Mouse (Mus musculus) gastrocnemius, postnatal 36 days (tissue): ENCODE measurements around the gene Prps2. TPM values are rescaled to one million over a fixed set of nuclear protein-coding genes. Genes with fewer than 3 reads are reported as not detected.
"Not testable (repeated sequence)": the region's sequence is repeated elsewhere in the genome, so short reads cannot be mapped to it uniquely, and the experiment has no call there.

Experiments
- DNase-seq, 2 experiments: peaks; one replicate each; pipeline ENCODE4 v3.0.0; 2022
- intact Hi-C: fragments of 180-260 bp; cut with DNase I; formaldehyde crosslinking; loops from one replicate; pipeline ENCODE4 v1.15.1; 2025
- total RNA-seq, 2 experiments: library from RNA; stranded (reverse); gene quantifications; 2 replicates each; pipeline ENCODE4 v1.2.3; 2021

Gene Prps2
- total RNA-seq, 2 experiments from 2014 or later, result 1.6 to 2.4 TPM

DNA sequence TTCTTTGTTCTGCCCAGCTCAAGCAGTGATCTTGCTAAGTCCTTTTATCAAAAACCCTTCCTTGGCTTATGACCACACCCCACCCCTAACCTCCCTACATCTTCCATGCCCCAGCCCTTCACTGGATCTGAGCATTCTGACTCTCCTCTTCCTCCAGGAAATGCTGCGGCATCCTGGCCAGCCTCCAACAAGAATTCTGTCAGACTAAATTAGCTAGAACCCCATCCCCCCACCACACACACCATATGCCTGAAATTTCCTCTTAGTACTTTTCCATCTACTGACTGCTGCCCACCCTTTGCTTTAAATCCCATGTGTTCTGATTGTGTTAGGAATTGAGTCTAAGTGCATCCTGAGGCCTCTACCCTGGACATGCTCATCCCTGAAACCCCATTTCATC lies 53.5 kb downstream of the Prps2 start:
- DNase-seq, result no peak
- intact Hi-C loops, result no loop called here

GRCm38 (mm10) chrX:167328519-167328918 lies 54.0 kb downstream of the Prps2 start:
- DNase-seq, result no peak
- intact Hi-C loops, result no loop called here

DNA sequence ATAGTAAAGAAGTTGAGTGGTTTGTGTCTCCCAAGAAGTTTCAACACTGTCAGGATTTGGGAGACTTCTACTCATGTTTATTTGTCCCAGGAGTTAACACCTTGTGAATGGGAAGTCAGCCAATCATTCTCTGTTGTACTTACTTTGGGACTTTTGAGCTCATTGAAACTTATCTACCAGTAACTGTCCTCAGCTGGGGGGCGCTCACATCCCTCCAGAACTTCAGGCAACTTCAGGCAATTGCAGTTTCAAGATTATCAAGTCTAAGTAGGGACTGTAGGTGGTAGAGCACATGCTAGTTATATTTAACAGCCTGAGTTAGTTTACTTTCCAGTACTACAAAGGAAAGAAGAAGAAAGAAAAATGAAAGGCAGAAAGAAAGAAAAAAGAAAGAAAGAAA lies 58.8 kb downstream of the Prps2 start:
- no peak for DNase-seq
- intact Hi-C loops, result no loop called here

- DNase-seq, result no peak
- intact Hi-C loops, result no loop called here
Observed at GRCm38 (mm10) chrX:167321233-167321806, 61.2 kb downstream of the Prps2 start.

GRCm38 (mm10) chrX:167318819-167319396 lies 63.6 kb downstream of the Prps2 start:
- no peak for DNase-seq
- intact Hi-C loops, result no loop called here

DNA sequence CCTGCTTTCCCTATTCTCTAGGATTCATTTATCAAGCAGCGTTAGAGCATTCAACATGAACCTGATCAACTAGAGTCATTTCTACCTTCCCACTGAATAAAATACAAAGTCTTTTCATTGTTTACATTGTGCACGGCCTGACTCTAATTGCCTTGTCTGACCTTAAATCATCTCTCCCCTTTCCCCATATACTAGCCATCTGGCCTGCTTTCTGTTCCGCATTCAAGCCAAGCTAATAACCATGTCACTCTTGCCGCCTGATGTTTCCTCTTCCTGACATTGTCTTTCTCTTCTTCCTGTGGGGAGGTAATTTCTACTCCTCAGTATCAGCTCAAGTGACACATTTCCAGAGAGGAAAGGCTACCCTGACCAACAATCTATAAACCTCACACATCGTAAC lies 66.8 kb downstream of the Prps2 start:
- intact Hi-C loops, result no loop called here
- no peak for DNase-seq

GRCm38 (mm10) chrX:167315093-167315726 lies 67.3 kb downstream of the Prps2 start:
- intact Hi-C loops, result no loop called here
- DNase-seq, result no peak

- intact Hi-C loops, DNase-seq: not testable (repeated sequence)
Observed at GRCm38 (mm10) chrX:167302061-167302460, 80.5 kb downstream of the Prps2 start.

Other genes with a start within 250 kb of the Prps2 start
- 100 to 1,000 TPM; 162 to 173 TPM for gene Tmsb4x, start 173.4 kb downstream of the Prps2 start, total RNA-seq
- gene Tlr8, start 118.4 kb downstream of the Prps2 start, total RNA-seq, result under 1 TPM; 0.47 to 0.54 TPM
- gene Tlr7, start 52.2 kb downstream of the Prps2 start, total RNA-seq, result under 1 TPM; 0.51 to 0.81 TPM